Mouse (Mus musculus) thymus, adult 2 months (tissue): ENCODE data around the gene Map3k5.

ENCODE experiments used
- CTCF ChIP-seq: fragments of 200-500 bp; IDR thresholded peaks from 2 replicates; pipeline ENCODE4 v1.5.1; 2012; ENCODE audit warnings: mild to moderate bottlenecking, control low read depth, low read length, moderate library complexity, borderline replicate concordance; ENCODE audit not compliant: control insufficient read depth, poor library complexity, insufficient read depth; ENCODE audit errors: extremely low read depth
- POLR2A ChIP-seq: fragments of 200-500 bp; IDR thresholded peaks from 2 replicates; pipeline ENCODE4 v1.6.1; 2012; ENCODE audit warnings: mild to moderate bottlenecking, low read length, control low read depth, moderate library complexity; ENCODE audit not compliant: control insufficient read depth, poor library complexity, insufficient read depth; ENCODE audit errors: extremely low read depth

DNA sequence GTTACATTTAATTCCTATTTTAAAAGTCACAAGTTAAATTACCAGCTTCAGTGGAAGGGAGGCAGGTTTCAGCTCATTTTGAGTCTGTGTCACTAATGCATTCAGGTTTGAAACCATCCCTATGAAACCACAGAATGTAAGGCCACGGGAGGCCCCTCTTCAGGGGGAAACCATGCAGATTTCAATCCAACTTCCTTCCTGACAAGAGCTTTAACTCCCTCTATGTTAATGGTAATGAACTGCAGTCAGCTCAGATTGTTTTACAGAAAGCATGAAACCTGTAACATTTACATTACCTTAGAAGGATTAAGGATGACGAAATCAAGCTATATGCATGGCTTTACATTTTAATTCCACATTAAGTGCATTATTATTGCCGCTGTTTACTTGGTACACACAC, 42.6 kb upstream of the Map3k5 start:
- TF ChIP-seq CTCF (no peak), POLR2A (no peak)
